Mouse (Mus musculus) frontal cortex, postnatal 14 days (tissue): Measurements from ENCODE around the gene Rfx1.

ENCODE experiments used
- DNase-seq, 2 experiments: peaks; one replicate each; pipeline ENCODE4 v3.0.0; 2022; ENCODE audit warnings: low spot score in 2 of 2

The Rfx1 gene

DNA sequence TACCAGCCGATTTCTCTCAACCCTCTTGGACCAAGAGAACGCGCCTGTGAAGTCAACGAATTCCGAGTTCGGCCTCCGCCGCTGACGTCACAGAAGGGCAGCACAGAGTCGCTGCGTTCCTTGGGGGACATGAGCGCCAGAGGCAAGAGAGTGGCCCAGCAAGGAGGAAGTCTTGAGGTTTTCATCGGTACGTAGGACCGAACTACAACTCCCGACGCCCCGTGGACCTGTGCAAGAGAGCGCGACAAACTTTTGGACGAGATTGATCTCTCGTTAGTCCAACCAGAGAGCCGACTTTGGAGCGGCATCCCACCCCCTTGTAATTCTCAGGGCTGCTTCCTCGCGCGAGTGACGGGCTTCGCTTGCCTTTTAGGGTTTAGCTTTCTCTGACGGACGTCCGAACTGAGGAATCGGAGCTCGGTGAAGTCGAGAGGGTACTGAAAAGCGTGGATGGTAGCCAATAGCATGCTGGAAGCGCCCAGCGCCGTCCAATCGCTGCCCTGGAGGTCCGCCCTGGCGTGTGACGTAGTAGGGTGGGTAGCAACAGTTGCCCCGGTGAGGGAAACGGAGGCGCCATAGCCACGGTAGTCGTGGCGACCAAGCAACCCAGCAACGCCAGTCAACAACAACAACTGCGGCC lies at the start of gene Rfx1:
Gene Rfx1 (plus strand): TSS at position 544 of the 640 bp plus-strand sequence.
- DNase-seq, result peak; percentile 99 to 100

DNA sequence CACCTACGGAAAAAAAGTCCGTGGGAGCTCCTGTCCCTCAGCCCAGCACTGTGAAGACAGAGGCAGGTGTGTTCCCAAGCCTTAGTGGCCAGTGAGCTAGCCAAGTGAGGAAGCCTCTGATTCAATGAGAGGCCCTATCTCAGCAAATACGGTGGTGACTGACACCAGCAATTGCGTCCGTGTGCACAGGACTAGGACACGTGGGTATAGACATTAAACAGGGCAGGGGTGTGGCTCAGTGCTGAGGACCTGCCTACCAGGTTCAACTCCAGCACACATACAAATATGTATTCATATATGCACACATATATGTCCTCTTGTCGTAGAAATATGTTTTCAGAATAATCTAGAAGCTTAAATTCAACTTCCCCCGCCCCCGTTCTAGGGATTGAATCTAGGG lies 46.9 kb upstream of the Rfx1 start:
- no peak for DNase-seq

DNA sequence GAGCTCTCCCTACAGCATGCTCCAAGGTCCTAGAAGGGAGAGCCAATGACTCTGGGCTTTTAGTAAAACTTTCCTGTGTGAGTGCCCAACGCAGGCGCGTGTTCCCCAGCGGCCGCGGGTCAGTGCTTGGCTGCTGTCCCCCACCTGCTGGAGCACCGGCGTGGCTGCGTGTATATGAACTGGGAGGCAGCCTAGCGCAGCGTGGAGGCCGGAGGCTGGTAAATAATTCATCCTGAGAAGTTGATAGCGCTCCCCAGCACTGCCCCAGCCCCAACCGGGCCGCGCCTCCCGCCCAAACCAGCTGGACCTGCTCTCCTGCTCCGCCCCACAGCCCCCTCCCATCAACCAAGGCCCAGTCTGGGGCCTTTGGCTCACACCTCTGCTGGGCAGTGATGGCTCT lies 45.5 kb upstream of the Rfx1 start, which contains the start of gene Palm3:
Gene Palm3 (plus strand): TSS at position 376 of the 400 bp plus-strand sequence.
- DNase-seq, result no peak

DNA sequence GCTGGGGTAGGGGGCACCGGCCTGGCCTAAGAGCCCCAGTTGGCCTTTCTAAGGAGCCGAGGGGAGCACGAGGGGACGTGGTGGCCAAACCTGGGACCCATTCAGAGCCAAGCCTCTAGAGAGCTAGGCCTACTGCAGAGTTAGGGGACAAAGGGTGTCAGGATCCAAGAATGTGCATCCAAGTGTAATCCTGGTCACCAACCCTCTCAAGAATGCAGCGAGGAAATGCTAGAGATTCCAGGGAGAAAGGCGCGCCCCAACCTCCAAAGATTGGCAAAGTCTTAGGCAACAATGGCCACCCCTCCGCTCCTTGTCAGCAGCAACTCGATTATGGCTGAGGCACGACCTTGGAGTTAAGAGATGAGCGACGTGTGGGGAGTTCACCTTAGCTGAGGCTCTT lies 45.1 kb upstream of the Rfx1 start:
- DNase-seq, result no peak

DNA sequence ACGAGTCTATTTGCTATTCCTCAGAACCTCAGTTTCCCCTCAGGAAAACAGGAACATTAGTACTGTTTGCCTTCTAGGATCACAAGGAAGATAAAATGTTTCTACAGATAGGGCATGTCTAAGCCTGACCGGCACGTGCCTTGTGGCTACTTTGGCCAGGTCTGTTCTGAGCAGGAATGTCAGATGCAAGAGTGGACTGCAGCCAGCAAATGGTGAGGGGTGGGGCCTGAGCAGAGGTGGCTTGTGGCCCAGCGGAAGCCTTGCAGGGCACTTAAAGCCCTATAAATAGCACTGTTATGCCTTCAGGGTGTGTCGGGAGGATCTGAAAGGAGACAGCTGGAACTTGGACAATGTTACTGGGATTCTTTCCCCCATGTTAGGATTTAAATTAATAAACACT lies 43.5 kb upstream of the Rfx1 start:
- DNase-seq, result no peak

DNA sequence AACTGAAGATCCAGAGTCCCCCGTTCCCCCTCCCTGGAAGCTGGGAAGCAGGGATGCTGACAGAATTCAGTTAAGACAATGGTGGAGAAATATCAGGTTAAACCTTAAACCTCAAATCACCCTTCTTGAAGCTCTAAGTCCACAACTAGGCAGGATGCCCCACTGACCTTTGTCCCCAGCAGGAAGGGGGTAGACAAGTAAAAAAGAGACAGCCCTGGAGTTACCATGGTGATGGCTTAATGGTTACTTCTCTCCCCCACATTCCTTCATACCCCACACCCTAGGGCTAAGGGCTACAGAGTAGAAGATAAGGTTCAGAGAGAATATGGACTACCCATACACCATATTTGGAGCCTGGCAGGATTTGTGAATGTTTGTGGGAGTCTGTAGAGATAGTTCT lies 43.0 kb upstream of the Rfx1 start:
- no peak for DNase-seq

DNA sequence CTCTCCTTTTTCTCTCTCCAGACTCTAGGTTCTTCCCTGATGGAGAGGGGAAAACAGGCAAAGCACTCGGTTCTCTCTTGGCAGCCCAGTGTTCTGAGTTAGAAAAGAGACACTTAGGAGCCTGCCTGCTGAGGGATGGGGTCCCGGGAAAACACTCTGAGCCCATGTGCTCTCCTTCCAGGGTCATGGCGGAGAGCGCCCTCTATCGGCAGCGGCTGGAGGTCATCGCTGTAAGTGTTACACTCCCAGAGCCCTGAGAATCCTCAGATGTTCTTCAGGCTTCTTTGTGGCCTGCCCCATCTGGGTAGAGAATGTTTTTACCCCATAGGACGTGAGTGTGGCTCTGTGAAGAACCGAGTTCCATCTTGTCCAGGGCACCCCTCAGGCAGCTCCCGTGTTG lies 42.5 kb upstream of the Rfx1 start:
- DNase-seq, result no peak

DNA sequence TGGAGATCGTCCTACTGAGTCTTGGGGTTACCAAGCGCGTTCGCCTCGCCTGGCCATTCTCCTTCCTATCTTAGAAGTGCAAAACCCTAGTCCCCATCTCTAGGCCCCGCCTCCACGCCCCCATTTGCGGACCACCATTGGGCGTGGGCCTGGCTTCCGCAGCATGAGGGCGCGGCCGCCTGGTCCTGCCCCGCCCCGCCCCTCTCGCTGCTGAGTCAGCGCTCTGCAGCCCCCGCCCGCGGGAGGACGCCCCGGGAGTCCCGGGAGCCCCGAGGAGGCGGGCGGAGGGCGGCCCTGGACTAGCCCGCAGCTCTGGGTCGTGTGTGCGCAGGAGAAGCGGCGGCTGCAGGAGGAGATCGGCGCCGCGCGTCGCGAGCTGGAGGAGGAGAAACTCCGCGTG lies 40.8 kb upstream of the Rfx1 start:
- no peak for DNase-seq

DNA sequence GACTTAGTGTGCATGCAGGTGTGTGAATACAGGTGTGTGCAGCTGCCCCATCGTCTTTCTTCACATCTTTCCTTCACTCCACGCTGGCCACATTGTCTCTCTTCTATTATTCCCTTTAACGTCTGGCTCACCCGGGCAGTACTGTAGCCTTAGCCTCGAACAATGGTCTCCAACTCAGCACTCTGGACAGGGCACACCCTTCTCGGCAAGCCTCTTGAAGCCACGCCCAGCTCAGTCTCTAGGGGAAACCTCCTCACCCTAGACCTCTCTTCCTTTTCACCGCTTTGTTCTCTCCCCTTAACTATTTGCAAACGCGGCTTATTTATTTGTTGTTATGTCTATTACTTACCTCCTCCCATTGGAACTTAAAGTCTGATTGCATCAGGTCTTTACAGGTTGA lies 39.2 kb upstream of the Rfx1 start:
- DNase-seq, result no peak

DNA sequence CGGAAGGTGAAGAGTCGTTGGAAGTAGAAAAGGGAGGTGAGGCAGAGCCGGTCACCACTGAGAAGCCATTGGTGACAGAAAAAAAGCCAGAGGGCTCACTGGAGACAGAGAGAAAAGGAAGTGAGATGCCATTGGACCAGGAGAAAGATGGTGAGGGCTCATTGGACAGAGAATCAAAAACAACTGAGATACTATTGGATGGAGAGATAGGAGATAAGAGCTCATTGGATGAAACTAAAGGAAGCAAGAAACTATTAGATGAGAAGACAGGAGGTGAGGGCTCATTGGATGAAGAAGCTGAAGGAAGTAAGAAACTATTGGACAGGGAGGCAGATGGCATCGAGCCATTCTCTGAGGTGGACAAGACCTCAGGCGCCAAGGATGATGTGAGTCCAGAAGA lies 37.4 kb upstream of the Rfx1 start:
- DNase-seq, result no peak

DNA sequence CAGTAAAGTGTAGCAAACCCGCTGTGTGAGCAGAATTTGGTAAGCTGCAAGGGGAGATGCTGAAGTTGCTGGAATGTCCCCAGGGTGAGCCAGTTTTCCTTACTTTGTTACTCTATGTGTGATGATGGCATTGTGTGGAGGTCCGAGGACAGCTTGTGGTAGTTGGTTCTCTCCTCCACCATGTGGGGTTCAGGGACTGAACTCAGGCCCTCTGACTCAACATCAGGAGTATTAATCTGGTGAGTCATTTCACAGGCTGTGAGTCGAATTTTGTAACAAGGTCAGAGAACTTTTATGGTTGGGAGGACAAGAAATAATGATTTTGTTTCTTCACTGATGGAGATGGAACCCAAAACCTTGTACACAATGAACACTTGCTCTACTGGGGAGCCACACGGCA lies 33.9 kb upstream of the Rfx1 start:
- no peak for DNase-seq

DNA sequence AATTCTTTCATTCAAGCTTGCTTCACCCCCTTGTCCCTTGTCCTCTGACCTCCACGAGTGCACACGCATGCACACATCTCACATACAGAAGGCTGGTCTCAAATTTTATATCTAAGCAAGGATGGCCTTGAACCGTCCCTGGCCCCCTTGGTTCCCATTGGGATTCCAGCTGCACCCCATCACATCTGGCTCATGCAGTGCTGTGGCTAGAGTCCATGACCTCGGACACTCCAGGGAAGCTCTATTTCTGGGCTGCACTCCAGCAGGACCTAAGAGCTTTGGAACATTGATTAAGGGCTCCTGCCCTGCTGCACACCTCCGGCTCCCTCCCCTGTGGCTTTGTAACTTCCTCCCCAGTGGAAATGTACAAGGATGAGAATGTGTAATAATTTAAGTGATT lies 28.6 kb upstream of the Rfx1 start:
- no peak for DNase-seq

DNA sequence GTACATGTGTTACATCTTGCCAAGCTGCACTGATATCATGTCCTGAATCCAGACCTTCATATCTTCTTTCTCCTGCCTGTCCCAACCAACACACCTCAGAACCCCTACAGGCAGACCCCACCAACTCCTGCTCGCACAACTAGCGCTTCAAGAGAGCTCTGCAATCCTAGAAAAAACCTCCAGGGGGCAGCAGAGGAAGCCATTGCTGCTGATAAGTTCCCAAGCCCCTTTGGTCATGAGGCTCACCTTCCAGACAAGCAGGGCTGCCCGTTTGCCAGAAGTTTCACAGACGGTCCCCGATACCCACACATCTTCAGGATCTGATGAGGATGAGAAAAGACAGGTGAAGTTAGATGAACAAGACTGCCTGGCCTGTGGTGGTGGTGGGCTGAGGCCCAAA lies 27.6 kb upstream of the Rfx1 start:
- peak; percentile 40 to 71 for DNase-seq

DNA sequence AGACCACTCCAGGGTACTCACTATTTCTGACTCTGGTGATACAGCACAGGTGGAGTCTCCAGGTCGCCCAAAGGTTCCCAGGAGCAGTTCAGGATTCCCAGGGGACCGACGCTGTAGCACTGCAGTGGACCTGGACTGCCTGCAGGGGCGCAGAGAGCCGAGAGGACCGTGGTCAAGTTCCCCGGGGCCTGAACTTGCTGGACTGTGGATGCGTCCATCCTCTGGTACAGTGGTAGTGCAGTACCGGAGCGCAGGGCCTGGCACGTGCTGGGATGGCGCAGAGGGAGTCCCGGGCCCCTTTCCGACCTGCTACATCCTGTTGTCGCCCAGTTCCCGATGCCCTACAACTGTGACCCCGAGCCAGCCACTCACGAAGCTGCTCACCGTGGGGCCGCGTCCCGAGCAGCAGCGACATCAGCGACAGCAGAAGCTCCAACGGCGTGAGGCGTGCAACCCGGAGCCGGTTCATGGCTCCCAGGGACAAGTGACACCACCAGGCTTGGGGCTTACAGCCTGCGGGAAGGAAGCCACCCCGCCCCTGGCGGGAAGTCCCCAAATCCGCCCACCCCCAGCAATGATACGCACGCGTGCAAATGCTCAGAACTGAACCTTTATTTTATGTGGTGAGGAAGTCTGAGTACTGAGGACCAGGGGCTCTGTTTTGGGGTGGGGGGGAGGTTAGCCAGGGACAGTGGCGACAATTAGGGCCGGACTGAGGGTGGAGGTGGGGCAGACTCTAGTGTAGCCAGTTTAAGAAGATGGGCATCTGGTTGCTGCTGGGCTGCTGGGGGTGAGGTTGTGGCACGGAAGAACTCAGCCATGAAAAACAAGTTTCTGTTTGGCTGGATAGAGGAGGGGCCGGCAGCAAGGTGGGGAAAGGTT lies 24.3 kb upstream of the Rfx1 start, which contains the start of gene Il27ra:
Gene Il27ra (minus strand): TSS at position 524 of the 882 bp plus-strand sequence.
- peak in 1 of 2 experiments; percentile 37 for DNase-seq

DNA sequence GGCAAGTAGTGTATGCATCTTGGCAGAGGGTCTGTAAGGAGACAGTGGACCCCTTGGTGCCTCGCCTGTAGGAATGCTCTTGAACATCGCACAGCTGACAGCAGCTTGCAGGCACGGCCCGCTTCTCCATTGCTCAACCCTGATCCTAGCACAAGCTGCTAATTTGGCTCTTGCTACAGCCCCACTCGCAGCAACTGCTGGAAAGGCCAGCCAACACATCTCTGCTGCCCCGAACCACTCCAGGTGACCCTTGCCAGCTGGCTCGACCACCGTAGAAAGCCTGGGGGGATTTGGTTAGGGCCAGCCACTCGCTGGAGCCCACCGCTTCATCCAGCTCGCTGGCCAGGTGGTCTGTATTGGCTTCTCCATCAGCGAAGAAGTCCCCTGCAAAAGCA lies 23.7 kb upstream of the Rfx1 start:
- DNase-seq, result no peak

DNA sequence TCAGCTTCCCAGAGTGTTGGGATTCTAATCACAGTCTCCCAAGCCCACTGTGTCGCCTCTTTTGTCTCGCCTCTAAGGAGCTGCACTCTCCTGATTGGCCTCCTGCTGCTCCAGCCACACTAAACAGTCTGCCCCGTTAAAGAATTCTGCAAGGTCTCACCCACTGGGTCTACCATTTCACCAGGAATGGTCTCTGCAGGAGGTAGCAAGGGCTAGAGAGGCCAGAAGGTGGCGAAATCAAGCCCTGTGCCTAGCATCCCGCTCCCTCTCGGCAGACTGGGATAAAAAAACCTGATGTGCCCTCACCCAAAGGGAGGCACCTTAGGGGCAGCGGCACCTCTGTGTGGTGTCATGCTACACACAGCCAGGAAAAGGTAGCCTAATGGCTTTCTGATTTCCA lies 22.5 kb upstream of the Rfx1 start:
- no peak for DNase-seq

DNA sequence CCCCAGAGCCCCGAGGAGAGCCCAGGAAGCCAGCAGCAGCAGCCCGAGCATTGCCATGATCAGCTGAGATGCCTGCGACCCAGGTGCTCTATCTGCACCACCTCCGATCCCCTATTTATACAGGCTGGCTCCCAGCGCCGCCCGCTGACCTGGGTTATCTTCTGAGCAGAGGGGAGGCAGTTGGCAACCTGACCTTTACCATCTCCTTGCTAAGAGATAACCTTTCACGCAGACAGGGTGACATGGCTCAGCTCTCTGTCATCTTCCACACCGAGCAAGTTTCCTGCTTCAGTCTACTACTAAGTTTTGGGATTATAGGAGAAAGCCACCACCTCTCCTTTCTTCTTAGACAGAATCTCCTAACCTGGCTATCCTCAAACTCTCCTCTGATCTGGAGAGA lies 21.7 kb upstream of the Rfx1 start, which contains the start of gene Rln3:
Gene Rln3 (minus strand): TSS at position 101 of the 400 bp plus-strand sequence.
- no peak for DNase-seq

DNA sequence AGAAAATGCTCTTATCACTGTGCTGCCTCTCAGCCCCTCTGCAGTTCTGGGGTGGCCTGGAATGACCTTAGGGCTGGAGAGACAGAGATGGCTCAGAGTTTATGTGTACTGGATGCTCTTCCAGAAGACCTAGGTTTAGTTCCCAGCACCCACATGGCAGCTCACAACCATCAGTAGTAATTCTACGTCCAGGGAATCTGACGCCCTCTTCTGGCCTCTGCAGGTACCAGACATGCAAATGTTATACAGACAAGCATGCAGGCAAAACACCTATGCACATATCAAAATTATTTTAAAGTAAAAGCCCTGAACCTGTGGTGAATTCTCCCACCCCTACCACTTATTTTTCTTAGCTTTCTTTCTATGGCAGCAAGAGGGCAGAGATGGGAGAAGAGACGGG lies 20.1 kb upstream of the Rfx1 start:
- no peak for DNase-seq

DNA sequence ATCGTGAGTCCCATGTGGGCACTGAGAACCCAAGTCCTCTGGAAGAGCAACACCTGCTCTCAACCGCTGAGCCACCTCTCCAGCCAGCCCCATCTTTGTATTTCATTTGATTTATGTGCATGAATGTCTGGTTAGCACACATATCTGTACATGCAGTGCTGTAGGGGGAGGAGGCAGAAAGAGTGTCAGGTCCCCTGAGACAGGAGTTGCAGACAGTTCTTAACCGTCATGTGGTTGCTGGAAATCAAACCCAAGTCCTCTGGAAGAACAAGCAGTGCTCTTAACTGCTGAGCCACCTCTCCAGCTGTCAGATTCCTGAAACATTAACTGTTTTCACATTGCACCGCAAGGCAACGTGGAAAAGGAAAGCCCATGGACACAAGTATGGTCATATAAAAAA lies 18.5 kb upstream of the Rfx1 start:
- no peak for DNase-seq

DNA sequence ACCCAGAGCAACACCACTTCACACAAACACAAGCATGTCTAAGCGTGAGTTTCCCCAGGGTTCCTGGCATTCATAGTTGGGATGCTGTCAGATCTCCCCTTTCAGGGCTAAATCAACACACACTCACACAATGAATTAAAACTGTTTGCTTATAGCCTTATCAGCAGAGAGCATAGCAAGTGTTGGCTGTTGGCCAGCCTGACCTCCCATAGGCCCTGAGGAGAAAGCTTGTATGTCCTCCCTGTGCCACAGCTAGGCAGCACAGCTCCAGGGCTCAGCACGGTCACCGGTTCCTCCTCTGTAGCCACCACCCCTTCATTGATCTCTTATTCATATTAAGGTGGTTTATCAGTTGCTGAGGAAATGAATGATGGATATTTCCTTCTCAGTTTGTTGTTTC lies 13.9 kb upstream of the Rfx1 start:
- DNase-seq, result no peak

DNA sequence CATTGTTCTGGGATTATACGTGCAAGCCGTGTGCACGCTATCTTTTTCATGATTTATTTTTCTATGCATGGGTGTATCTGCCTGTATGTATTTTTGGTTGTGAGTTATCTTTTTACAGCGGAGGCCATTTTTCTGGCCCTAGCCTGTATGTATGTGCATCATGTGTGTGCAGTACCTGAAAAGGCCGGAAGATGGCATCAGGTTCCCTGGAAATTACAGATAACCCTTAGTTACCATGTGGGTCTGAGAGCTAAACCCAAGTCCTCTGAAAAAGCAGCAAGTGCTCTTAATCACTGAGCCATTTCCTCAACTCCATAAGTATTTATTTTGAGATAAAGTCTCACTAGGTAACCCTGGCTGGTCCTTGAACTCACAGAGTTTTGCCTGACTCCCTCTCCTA lies 13.4 kb upstream of the Rfx1 start:
- no peak for DNase-seq

DNA sequence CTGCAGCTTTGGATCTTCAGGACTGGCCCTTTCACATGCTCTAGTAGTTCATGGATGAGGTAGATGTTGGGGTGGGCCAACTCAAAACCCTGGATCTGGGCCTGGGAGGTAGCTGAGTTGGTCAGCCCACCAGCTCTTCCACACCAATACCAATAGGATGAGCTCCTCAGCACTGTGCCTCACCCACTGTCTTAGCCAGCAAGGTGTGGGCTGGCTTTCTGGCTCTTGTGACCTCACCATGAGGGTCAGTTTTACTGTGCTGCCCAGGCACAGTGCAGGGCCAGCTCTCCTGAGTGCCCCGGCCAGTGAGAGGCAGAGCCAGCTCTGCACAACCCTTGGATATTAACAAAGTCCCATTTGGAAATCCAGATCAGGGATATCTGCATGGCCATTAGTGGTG lies 8.8 kb upstream of the Rfx1 start:
- no peak for DNase-seq

DNA sequence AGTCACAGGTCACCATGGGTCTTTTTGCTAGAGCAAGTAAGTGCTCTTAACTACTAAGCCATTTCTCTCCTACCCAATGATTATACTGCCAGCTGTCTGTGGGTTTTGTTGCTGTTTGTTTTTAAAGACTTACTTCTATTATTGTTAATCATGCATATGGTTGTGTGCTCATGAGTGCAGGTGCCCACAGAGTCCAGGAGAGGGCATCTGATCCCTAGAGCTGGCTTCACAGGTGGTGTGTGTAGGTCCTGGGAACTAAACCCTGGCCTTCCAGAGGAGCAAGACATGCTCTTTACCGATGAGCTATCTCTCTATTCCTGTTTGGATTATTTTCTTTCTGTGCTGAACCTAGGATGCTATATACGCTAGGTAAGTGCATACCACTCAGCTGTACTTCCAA lies 7.4 kb upstream of the Rfx1 start:
- no peak for DNase-seq
